Mouse (Mus musculus): ENCODE data around the gene Rraga.
"Not testable (repeated sequence)": the region's sequence is repeated elsewhere in the genome, so short reads cannot be mapped to it uniquely, and the experiment has no call there.

Gene Rraga

DNA sequence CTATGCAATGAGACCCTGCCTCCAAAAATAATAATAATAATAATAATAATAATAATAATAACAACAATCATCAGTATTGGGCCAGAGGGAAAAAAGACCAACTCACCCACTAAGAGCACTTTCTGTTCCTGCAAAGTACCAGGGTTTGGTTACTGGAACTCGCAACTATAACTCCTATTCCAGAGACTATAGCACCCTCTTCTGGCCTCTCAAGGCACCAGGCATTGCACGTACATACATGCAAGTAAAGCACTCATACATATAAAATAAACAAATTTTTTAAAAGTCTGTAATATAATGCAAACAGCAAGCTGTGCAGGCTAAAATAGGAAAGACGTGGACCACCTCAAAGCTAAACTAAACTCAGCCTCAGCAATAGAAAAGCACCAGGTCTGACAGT, 12.8 kb downstream of the Rraga start:
- in situ Hi-C loops (cut with MboI, MseI): no loop called here

DNA sequence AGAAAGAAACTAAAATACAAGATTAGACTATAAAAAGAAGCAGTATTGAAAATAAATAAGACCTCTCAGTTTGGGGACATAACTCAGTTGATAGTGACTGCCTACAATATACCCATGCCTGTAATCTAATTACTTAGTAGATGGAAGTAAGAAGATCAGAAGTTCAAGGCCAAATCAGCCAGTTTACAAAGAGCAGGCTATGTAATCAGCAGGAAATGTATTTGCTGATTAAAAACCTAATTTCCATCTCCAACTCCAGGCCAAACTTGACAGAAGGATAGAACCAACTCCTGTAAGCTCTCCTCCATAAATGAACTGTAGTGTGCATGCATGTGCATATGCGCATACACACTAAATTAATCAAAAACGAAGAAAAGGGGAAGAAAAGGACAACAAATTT, 15.8 kb downstream of the Rraga start:
- in situ Hi-C loops (cut with MboI, MseI): no loop called here

DNA sequence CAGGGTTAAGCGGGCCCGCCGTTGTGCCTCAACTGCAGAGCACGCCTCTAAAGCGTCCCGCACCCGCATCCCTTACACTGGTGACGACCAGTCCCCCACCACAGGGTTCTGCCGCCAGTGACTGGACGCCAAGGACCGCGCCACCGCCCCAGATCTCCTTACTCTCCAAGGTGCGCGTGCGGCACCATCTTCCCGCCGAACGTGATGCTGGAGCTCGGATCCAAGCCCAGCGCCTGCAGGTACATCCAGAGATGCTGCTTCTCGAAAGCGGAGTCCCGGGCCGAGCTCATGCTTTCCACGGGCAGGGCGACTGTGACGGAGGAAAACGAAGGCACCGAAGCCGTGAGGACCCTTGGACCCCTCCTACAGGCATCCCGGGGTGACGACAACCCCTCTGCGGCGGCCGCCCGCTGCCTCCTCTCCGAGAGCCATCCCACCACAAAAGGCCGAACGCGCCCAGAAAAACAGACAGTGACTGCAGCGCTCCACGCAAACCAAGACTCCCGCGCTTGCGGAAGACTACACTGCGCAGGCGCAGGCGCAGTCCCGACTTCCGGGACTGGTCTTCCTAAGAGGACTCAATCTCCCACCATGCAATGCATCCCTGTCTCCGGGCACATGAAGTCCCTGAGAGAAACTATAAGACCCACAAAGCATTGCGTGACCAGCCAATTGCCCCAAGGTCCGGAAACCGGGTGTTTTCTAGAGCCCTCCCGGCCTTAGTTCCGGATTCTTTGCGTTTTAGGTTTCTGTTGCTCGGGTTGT, 36.2 kb downstream of the Rraga start, which contains the start of gene Haus6:
Gene Haus6, minus strand, starts transcription at position 532 of the 765 bp plus-strand sequence.
- in situ Hi-C loops (cut with MboI, MseI): loop anchor here (5.0 kb wide), 1 partner anchor 34 kb away; the partner anchor contains the start of gene Rraga

DNA sequence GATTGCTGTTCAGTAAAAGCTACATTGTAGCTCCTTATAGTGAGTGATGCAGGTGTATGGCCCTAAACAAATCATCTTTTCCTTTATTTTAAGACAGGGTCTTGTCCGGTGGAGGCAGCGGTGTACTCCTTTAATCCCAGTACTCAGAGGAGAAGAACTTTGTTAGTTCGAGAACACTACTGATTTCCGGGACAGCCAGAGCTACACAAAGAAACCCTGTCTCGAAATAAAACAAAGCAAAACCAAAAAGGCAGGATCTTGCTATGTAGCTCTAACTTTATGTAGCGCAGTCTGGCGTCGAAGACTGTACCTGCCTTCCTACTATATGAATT, 36.8 kb downstream of the Rraga start:
- in situ Hi-C loops (cut with MboI, MseI): loop anchor here (5.0 kb wide), 1 partner anchor 35 kb away; the partner anchor contains the start of gene Rraga

DNA sequence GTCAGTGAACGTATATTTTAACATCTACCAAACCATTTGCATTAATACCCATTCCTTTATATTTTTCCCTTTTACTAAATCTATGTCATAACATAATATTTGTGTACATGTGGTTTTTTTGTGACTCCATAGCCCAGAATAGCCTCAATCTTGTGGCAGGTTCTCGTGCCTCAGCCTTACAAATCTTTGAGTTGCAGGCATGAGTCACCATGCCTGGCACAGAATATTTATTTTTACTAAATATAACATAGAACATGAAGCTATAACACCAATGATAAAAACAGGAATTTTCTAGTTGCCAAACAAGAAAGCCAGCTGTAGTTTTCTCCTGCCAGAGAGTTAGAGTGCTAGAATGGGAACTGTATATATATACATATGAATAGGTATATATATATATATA, 45.0 kb downstream of the Rraga start:
- in situ Hi-C loops (cut with MboI, MseI): no loop called here

DNA sequence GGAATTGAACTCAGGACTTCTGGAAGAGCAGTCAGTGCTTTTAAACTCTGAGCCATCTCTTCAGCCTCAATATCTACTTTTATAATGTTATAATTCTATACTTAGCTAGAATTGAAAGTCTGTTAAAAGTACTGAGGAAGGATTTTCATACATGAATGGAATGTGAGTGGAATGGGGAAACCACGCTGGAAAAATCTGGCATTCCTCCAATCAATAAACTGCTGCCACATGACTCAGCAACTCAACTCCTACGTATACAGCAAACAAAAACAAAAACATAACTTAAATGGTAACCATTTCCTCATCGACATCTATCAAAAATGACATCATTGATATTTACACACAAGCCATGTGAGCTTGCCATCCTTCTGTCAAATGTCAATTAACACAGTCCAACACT, 46.6 kb downstream of the Rraga start:
- in situ Hi-C loops (cut with MboI, MseI): no loop called here

DNA sequence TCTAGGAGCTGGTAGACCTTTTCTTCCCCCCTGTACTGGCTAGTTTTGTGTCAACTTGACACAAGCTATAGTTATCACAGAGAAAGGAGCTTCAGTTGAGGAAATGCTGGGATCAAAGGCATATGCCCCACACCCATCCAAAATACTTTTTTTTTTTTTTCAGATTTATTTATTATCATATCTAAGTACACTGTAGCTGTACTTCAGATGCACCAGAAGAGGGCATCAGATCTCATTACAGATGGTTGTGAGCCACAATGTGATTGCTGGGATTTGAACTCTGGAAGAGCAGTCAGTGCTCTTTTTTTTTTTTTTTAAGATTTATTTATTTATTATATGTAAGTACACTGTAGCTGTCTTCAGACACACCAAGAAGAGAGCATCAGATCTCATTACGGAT, 47.1 kb downstream of the Rraga start:
- in situ Hi-C loops (cut with MboI, MseI): not testable (repeated sequence)

DNA sequence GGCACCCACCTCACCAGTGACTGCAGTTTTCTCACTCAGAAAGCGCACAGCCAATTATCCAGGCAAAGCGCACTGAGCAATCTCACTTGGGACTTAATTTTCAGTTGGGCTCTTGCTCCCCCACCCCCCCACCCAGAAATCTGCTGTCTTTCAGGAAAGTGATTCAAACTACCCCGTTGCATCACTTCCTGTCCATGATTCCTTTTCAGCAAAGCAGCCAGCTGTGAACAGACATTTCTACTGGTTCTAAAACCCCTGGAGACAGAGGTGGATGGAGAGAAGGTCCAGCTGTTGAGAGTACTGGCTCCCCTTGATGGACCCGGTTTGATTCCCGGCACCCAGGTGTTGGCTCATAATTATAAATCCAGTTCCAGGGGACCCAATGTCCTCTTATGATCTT, 50.0 kb downstream of the Rraga start:
- in situ Hi-C loops (cut with MboI, MseI): loop anchor here (5.0 kb wide), 2 partner anchors 37 to 72 kb away; no protein-coding TSS in a partner anchor

DNA sequence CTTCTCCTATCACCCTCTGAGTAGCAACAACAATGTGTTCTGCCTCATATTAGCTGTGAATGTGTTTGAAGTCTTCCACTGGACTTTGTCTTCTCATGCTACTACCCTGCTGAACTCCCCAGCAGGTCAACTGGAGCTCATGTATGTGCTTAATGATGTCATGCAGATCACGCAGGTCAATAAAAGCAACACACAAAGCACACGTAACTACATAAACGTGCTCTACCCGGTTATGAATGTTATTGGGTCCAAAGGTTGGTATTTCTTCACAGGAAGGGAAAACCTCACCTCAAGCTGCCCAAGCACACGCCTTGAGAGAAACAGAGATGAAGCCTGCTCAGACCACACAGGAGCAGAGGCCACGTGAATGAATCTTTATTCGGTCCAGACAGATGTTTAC, 51.0 kb downstream of the Rraga start:
- in situ Hi-C loops (cut with MboI, MseI): loop anchor here (5.0 kb wide), 2 partner anchors 36 to 71 kb away; no protein-coding TSS in a partner anchor
